Mouse (Mus musculus) liver, embryonic 14.5 days (tissue): ENCODE results near the gene Pam16. TPM values are rescaled to one million over a fixed set of nuclear protein-coding genes. Genes with fewer than 3 reads are reported as not detected.

Source experiments
- ATAC-seq: fragments of 200-750 bp; cut with Nextera tagmentation; 2 replicates; pipeline ENCODE4 v1.8.0; 2017; ENCODE audit warnings: moderate number of reproducible peaks, mild to moderate bottlenecking, moderate library complexity; ENCODE audit not compliant: insufficient read depth
- DNase-seq, 3 experiments: peaks; one replicate each; pipeline ENCODE4 v3.0.0-alpha.2; 2012 to 2013; ENCODE audit warnings: low read depth in 3 of 3, low spot score in 3 of 3
- H3K27ac ChIP-seq: fragments of 300-500 bp; sonication (generic); 2 replicates; pipeline ENCODE4 v1.5.1; 2014; ENCODE audit warnings: moderate library complexity, mild to moderate bottlenecking, control low read depth, inconsistent platforms
- H3K27me3 ChIP-seq: fragments of 300-500 bp; sonication (generic); 2 replicates; pipeline ENCODE4 v1.6.1; 2014; ENCODE audit warnings: mild to moderate bottlenecking, low read length, moderate library complexity; ENCODE audit not compliant: control insufficient read depth, insufficient read depth
- H3K36me3 ChIP-seq: fragments of 300-500 bp; sonication (generic); replicated peaks from 2 replicates; pipeline ENCODE4 v1.6.1; 2014; ENCODE audit warnings: low read depth; ENCODE audit not compliant: control insufficient read depth, insufficient read depth
- H3K4me1 ChIP-seq, 2 experiments: fragments of 200-500 bp in 1 of 2; fragments of 300-500 bp in 1 of 2; sonication (generic) in 1 of 2; replicated peaks; 2 replicates each; pipeline ENCODE4 v1.6.1; 2012 to 2014; ENCODE audit warnings: antibody characterized with exemption in 1 of 2, inconsistent platforms in 1 of 2, low read length in 1 of 2; ENCODE audit not compliant: control insufficient read depth in 2 of 2, insufficient read depth in 2 of 2
- H3K4me2 ChIP-seq: fragments of 300-500 bp; sonication (generic); 2 replicates; pipeline ENCODE4 v1.6.1; 2014; ENCODE audit warnings: low read depth, mild to moderate bottlenecking, control low read depth, moderate library complexity
- H3K4me3 ChIP-seq, 2 experiments: fragments of 200-500 bp in 1 of 2; fragments of 300-500 bp in 1 of 2; sonication (generic) in 1 of 2; 2 replicates each; pipeline ENCODE4 v1.5.1; 2012 to 2014; ENCODE audit warnings: low read depth in 2 of 2, low read length in 2 of 2, mild to moderate bottlenecking in 2 of 2, control low read depth in 1 of 2, inconsistent platforms in 1 of 2, moderate library complexity in 1 of 2; ENCODE audit not compliant: insufficient read depth in 1 of 2
- H3K9ac ChIP-seq: fragments of 300-500 bp; sonication (generic); replicated peaks from 2 replicates; pipeline ENCODE4 v1.6.1; 2014; ENCODE audit warnings: mild to moderate bottlenecking, control low read depth, moderate library complexity
- H3K9me3 ChIP-seq: fragments of 300-500 bp; sonication (generic); 2 replicates; pipeline ENCODE4 v1.6.1; 2016; ENCODE audit warnings: low read length, mixed read lengths; ENCODE audit not compliant: control insufficient read depth
- CTCF ChIP-seq: IDR thresholded peaks from 2 replicates; pipeline ENCODE4 v1.5.1; 2016; ENCODE audit warnings: antibody characterized with exemption, low read depth, control low read depth
- EP300 ChIP-seq: IDR thresholded peaks from 2 replicates; pipeline ENCODE4 v1.6.1; 2016; ENCODE audit warnings: antibody characterized with exemption, low read depth
- WGBS: fragments of 180-500 bp; shearing (Covaris S2); extraction: QIAGEN DNeasy Blood & Tissue Kit; methylation state at CpG from one replicate; pipeline ENCODE4 v1.1.7; 2014; ENCODE audit not compliant: insufficient replicate concordance; 5-methylcytosine and 5-hydroxymethylcytosine counted together
- polyA plus RNA-seq, 2 experiments: library from polyadenylated mRNA; depleted of rRNA in 1 of 2; stranded (reverse) in 1 of 2; unstranded in 1 of 2; fragments of >200 nt; fragmentation: Nextera tagmentation in 1 of 2; extraction: Ambion mirVana in 1 of 2; gene quantifications; 2 replicates each; pipeline versions ENCODE4 v1.2.1 to v1.2.3; 2012 to 2014

Gene Pam16
- polyA plus RNA-seq, 2 experiments, result 41.3 to 64.4 TPM

DNA sequence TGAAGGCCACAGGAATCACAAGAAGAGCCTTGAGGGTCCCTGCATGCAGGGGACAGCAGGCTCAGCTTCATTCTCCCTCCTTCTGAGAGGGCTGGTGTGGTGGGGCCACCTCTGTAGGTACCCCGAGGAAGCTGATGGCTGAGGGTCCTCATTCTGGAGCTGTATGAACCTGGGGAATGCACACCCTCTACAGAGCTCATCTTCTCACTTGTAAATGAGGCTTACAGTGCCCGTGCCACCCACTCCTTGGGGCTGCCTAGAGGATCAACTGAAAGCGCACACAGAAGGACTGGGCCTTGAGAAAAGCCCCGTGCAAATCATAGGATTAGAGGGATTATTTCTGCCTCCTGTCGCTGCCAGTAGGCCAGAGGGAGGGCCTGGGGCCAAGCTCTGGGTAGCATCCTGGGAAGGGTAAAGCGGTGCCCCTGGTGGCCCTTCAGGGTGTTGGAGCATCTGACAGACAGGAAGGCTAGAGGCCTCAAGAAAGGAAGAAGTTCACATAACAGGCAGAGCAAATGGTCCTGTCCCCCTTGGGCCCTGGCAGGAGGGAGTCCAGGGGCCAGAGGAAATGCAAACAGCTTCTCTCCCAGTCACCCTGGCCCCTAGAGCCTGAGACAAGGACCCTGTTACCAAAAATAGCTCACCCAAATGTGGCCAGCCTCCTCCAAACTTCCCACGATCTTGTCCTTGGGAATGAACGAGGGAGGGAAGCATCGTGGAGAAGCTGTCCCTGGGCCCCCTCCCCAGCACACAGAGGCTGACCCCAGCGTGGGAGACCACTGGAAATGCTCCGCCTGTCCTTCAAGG, 31.2 kb upstream of the Pam16 start:
- Histone ChIP-seq H3K4me3 (no peak overlapping the region), H3K27me3 (no peaks in the 10 kb centered on the region), H3K36me3 (no peaks in the 10 kb centered on the region), H3K9me3 (no peaks in the 10 kb centered on the region), H3K4me1 (peaks cover 0 to 13% of the 10 kb centered on the region in 2 experiments; a peak in 1 of 4 replicates), H3K4me2 (no peak overlapping the region), H3K27ac (no peak overlapping the region), H3K9ac (no peak overlapping the region)
- ATAC-seq (no peak), DNase-seq (no peak)
- 41% methylated on average over 11 of the region's 11 CpGs for WGBS
- TF ChIP-seq EP300 (no peak), CTCF (peak; percentile 32; the same call in 1 of the 2 replicates)

DNA sequence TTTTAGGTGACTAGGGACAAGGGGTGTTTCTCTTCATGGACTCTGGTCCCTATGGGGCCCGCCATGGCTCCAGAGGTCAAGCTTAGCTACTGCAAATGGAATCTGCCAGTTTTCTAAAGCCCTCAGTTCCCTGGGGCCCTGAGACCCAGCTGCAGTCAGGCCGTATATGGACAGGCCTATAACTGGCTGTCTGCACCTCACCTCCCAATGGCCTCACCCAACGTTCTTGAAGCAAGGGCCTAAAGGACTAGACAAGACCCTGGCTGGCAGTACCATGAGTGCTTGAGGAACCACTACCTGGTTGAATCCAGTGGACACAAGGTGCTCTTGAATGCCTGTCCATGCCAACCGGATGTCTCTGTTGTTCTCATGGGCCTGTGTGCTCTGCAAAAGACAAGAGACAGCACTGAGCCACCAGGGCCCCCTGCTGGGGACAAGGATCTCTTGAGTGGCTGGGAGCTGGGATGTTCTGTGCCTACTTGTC, 30.5 kb upstream of the Pam16 start:
- Histone ChIP-seq H3K4me3 (no peak overlapping the region), H3K4me1 (peaks cover 0 to 13% of the 10 kb centered on the region in 2 experiments; a peak in 1 of 4 replicates), H3K36me3 (no peaks in the 10 kb centered on the region), H3K9me3 (no peaks in the 10 kb centered on the region), H3K4me2 (no peak overlapping the region), H3K9ac (no peak overlapping the region), H3K27ac (no peak overlapping the region), H3K27me3 (no peaks in the 10 kb centered on the region)
- ATAC-seq (no peak), DNase-seq (no peak)
- 57% methylated on average over 4 of the region's 4 CpGs for WGBS
- peak; percentile 56 for TF ChIP-seq CTCF
- TF ChIP-seq EP300, result no peak

DNA sequence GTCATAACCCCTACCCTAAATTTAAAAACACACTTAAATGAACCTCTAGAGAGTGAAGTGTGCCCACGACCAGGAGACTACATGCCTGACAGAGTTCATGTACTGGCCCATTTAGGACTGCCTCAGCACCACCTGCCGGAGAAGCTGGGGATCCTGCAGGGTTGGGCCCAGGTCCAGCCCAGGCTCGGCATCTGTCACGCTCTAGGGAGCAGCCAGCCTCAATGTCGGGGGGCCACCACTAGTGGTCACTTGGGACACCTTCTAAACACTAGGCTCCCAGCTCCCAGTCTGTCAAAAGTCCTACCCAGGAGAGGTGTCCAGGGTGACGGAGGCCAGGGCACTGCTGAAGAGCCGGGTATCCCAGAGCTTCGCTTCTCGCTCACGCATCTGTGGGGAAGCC, 29.9 kb upstream of the Pam16 start:
- TF ChIP-seq EP300 (no peak), CTCF (no peak)
- H3K4me2 ChIP-seq, result no peak overlapping the region
- H3K27ac ChIP-seq, result no peak overlapping the region
- H3K4me1 ChIP-seq, result peaks cover 0 to 13% of the 10 kb centered on the region in 2 experiments; a peak in 1 of 4 replicates
- no peak overlapping the region for H3K9ac ChIP-seq
- DNase-seq, result no peak
- no peaks in the 10 kb centered on the region for H3K27me3 ChIP-seq
- 82% methylated on average over 10 of the region's 10 CpGs for WGBS
- no peak for ATAC-seq
- no peaks in the 10 kb centered on the region for H3K9me3 ChIP-seq
- H3K36me3 ChIP-seq, result no peaks in the 10 kb centered on the region
- H3K4me3 ChIP-seq, result no peak overlapping the region

DNA sequence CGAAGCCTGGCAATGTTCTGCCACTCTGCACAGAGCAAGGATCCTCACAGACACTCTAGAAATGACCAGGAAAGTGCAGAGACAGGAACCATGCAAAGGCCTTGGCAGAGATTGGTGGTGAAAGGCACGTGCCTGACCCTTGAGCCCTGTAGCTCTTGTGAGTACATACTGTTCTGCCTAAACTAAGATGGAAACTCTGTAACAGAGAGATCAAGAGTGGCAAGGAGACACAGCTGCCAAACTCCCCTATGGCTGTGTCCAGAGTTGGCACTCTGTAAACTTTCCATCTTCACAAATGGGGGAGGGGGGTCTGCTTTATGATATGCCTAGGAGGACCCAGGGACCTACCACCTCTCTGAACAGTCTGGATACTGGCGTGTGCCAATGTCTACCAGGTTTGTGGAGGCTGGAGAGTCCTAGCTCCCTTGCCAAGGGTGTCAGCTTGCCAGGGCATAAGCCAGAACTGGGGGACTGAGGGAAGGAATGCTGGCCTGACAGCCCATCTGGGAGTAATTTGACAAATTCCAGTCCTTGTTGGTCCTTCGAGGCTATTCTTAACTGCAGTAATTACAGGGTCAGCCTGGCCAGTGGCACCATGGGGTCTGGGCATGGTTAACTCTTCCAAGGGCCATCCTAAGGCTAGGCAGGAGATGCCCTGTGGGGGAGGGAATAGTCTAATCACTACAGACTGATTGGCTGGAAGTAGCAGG, 28.1 kb upstream of the Pam16 start:
- Histone ChIP-seq H3K36me3 (no peaks in the 10 kb centered on the region), H3K4me3 (no peak overlapping the region), H3K4me2 (no peak overlapping the region), H3K27ac (no peak overlapping the region), H3K4me1 (peaks cover 0 to 13% of the 10 kb centered on the region in 2 experiments; a peak in 1 of 4 replicates), H3K9me3 (no peaks in the 10 kb centered on the region), H3K27me3 (no peaks in the 10 kb centered on the region), H3K9ac (no peak overlapping the region)
- ATAC-seq (no peak), DNase-seq (no peak)
- TF ChIP-seq EP300 (no peak), CTCF (no peak)
- WGBS, result 57% methylated on average over 4 of the region's 4 CpGs

DNA sequence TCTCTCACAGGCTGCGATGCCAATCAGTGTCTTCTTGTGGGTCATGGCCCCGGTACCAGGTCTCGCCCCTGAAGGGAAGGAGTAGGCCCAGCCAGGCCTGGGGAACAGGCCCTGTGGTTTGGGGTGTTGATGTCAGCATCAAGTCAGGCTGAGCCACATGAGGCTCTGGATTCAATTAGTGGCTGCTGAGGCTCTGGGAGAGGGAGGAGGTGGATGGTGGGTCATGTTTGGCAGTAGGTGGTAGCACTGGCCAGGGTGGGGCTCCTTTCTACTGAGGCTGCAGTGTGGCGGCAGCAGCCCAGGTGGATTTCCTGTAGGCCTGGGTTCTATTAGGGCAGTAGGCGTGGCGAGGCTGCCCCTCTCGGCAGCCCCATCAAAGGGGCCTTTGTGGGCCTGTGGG, 26.8 kb upstream of the Pam16 start:
- H3K4me1 ChIP-seq, result peaks cover 0 to 13% of the 10 kb centered on the region in 2 experiments; a peak in 1 of 4 replicates
- H3K9me3 ChIP-seq, result no peaks in the 10 kb centered on the region
- H3K36me3 ChIP-seq, result no peaks in the 10 kb centered on the region
- H3K9ac ChIP-seq, result no peak overlapping the region
- no peak overlapping the region for H3K4me3 ChIP-seq
- DNase-seq, result no peak
- H3K27me3 ChIP-seq, result no peaks in the 10 kb centered on the region
- no peak overlapping the region for H3K27ac ChIP-seq
- WGBS, result 74% methylated on average over 7 of the region's 7 CpGs
- ATAC-seq, result no peak
- H3K4me2 ChIP-seq, result no peak overlapping the region
- no peak for TF ChIP-seq CTCF
- TF ChIP-seq EP300, result no peak
